Mouse (Mus musculus) brain, embryonic 14.5 days (tissue): ENCODE results near the gene Plekho2. TPM values are rescaled to one million over a fixed set of nuclear protein-coding genes. Genes with fewer than 3 reads are reported as not detected.

Experiments
- DNase-seq: peaks from one replicate; pipeline ENCODE4 v3.0.0-alpha.2; 2011; ENCODE audit warnings: low read depth
- CTCF ChIP-seq: fragments of 200-500 bp; IDR thresholded peaks from 2 replicates; pipeline ENCODE4 v1.5.1; 2012; ENCODE audit warnings: inconsistent platforms, mild to moderate bottlenecking, moderate library complexity, borderline replicate concordance; ENCODE audit not compliant: insufficient read depth, insufficient read length; ENCODE audit errors: extremely low read depth
- POLR2A ChIP-seq: fragments of 200-500 bp; IDR thresholded peaks from 2 replicates; pipeline ENCODE4 v1.6.1; 2012; ENCODE audit warnings: mild to moderate bottlenecking, inconsistent platforms, borderline replicate concordance; ENCODE audit not compliant: poor library complexity, insufficient read depth, insufficient read length, severe bottlenecking; ENCODE audit errors: extremely low read depth
- polyA plus RNA-seq: library from polyadenylated mRNA; depleted of rRNA; stranded (reverse); fragments of >200 nt; gene quantifications from 2 replicates; pipeline ENCODE4 v1.2.3, GENCODE M21; 2012; rRNA removed

The Plekho2 gene
- polyA plus RNA-seq, 1 experiment: 5.9 TPM

GRCm38 (mm10) chr9:65519807-65520504 lies 59.9 kb downstream of the Plekho2 start, which contains the start of gene Ankdd1a:
Ankdd1a (minus strand) TSS chr9:65520193.
- peak; percentile 80 for DNase-seq
- no peak for TF ChIP-seq CTCF
- peak; percentile 14; the same call in 1 of the 2 replicates for TF ChIP-seq POLR2A

DNA sequence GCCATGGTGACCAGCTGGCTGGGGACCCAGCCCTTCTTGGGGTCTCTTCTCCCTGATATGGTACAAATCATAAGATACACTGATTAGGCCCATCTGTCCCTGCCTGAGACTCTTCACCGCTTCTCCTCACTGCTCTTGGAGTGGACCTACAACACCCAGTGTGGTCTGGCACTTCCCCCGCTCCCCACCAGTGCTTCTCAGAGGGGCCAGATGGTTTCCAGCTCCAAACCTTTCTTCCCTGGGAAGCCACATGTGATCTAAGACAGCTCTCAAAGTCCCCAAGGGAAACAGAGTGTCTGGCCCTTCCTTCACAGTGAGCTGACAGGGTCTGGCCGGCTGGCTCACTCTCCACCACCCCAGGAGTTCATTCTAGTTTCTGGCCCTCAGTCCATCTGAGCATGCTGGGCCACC lies 65.0 kb downstream of the Plekho2 start:
- peak; percentile 33 for DNase-seq
- no peak for TF ChIP-seq CTCF
- TF ChIP-seq POLR2A: no peak

DNA sequence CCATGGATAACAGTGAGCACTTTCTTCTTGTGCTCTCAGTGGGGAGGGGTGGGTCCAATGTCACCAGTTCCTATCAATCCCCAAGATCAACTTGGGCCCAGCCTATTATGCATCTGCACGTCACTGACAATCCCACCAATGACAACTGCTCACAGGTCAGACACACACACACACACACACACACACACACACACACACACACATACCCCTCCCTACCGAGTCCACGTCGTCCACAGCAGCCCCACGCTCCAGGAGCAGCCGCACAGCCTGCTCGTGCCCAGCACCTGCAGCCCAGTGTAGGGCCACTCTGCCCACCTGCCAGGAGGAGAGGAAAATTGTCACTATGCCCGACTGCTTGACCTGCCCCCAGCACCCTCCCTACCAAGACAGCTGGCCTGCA lies 65.4 kb downstream of the Plekho2 start:
- no peak for TF ChIP-seq POLR2A
- TF ChIP-seq CTCF: no peak
- peak; percentile 27 for DNase-seq

DNA sequence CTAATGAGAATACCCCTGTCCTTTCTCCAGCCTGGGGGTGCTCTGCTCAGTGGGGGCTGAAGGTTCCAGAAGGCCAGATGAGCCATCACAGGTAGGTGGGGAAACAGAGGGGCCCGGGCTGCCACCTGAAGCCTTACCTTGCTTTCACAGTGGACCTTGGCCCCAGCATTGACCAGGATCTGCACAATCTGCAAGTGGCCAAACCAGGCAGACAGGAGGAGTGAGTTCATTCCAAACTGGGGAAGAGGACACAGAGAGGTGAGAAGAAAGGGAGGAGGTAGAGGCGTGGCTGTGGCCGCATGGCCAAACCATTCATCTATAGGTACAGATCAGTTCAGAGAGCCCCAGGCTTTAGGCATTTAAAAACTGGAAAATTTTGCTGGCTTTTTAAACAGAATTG lies 67.3 kb downstream of the Plekho2 start:
- DNase-seq: no peak
- TF ChIP-seq POLR2A (no peak), CTCF (no peak)

DNA sequence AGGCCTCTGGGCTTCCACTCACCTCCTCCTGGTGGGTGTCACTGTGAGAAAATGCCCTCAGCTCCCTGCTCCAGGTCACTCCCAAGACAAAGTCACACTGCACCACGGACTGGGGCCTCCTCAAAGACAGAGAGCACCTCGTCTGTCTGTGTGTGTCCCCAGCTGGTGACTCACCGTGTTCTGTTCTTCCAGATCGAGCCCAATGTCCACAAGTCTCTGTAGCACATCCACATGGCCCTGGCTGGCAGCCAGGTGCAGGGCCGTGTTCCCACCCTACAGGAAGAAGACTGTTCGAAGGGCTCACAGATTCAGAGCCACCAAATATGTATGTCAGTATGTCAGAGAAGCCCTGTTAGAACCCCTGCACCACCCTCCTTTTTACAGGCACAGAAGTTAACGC lies 71.4 kb downstream of the Plekho2 start:
- TF ChIP-seq CTCF (no peak), POLR2A (no peak)
- DNase-seq: no peak

DNA sequence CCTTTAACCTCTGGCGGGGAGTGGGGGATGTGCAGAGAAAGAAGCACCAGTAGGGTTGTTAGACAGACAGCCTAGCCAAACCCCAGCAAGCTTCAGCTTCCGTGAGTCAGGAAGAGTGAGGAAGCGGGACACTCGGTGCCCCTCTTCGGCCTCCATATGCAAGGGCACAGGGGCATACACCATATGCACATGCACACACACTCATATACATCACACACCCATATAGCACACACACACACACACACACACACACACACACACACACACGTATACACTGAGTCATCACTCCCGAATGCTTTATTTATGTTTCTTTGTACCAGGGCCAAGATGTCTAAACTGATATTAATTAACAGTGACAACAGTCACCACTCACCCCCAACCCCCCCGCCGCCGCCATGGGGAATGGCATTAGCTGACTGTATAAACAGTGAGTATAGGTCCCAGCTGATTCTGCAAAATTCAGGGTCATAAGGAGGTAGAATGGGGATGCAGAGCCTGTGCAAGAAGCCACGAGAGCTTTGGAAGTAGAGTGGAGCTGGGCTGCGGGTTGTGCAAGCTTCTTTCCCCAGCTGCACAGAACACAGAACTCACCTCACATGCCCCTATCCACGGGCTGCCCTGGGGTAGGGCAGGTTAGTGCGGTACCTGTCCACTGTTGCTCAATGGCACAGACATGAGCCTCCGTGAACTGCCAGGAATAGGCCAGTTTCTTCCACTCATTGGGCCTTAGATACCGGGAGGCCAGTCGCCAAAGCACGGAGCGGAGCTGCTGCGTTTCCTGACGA lies 76.9 kb downstream of the Plekho2 start:
- DNase-seq: no peak
- TF ChIP-seq POLR2A (no peak), CTCF (no peak)

Other genes with a start within 250 kb of the Plekho2 start
- gene Pdcd7, start 233.9 kb downstream of the Plekho2 start, polyA plus RNA-seq: 15.3 and 17.2 TPM in 2 replicates
- gene Ubap1l, start 219.0 kb downstream of the Plekho2 start, polyA plus RNA-seq: 6.8 and 10.3 TPM in 2 replicates
- 0.57 and 0.66 TPM in 2 replicates for gene Kbtbd13, start 188.4 kb downstream of the Plekho2 start, polyA plus RNA-seq
- gene Rasl12, start 181.5 kb downstream of the Plekho2 start, polyA plus RNA-seq: 7.1 and 8.0 TPM in 2 replicates
- not detected in 2 replicates for gene Slc51b, start 157.1 kb downstream of the Plekho2 start, polyA plus RNA-seq
- gene Mtfmt, start 144.3 kb downstream of the Plekho2 start, polyA plus RNA-seq: 19.9 and 22.9 TPM in 2 replicates
- 58.8 and 62.0 TPM in 2 replicates for gene Spg21, start 119.1 kb downstream of the Plekho2 start, polyA plus RNA-seq
- 1.2 and 2.1 TPM in 2 replicates for gene Ankdd1a, start 59.8 kb downstream of the Plekho2 start, polyA plus RNA-seq
- 7.7 TPM in 2 replicates for gene Pif1, start 7.1 kb upstream of the Plekho2 start, polyA plus RNA-seq
- 6.9 and 7.0 TPM in 2 replicates for gene Rbpms2, start 49.6 kb upstream of the Plekho2 start, polyA plus RNA-seq
- gene Oaz2, start 88.0 kb upstream of the Plekho2 start, polyA plus RNA-seq: 216 and 247 TPM in 2 replicates
- gene Zfp609, start 247.5 kb upstream of the Plekho2 start, polyA plus RNA-seq: 17.9 and 35.4 TPM in 2 replicates